In genomic region chr1:89929721-89930505, GRCm38 (mm10) we compare ENCODE assay signal across 9 mouse cellular contexts. TPM values are rescaled to one million over a fixed set of nuclear protein-coding genes. Genes with fewer than 3 reads are reported as not detected.
DNase-seq lines count a peak whose midpoint lies in the region; ATAC-seq and TF ChIP-seq lines count a peak whose summit lies in the region.
"Had no signal": no experiment of that assay in that cellular context is flagged by ENCODE, and none has a peak within 500 bp of the region (broad histone marks: within the 10 kb centered on the region; RNA-seq: fewer than 3 reads in every experiment).

No protein-coding gene starts in this region.

- H3K9me3 ChIP-seq in heart, embryonic 16.5 days (replicated peaks; ENCODE audit: control insufficient read depth, low read length), result no peaks in the 10 kb centered on the region
- no peaks in the 10 kb centered on the region for H3K9me3 ChIP-seq in liver, embryonic 13.5 days (replicated peaks)
- no peaks in the 10 kb centered on the region for H3K9me3 ChIP-seq in stomach, postnatal 0 days (ENCODE audit: control insufficient read depth, low read length)

- peaks cover 14% of the 10 kb centered on the region; the same call in 1 of the 2 replicates for H3K4me1 ChIP-seq in heart, embryonic 16.5 days (ENCODE audit: control insufficient read depth, insufficient read depth, low read length)
- H3K4me1 ChIP-seq in liver, embryonic 13.5 days (replicated peaks), result peaks cover 25% of the 10 kb centered on the region
- H3K4me1 ChIP-seq in stomach, postnatal 0 days (replicated peaks; ENCODE audit: control insufficient read depth, insufficient read depth), result no peaks in the 10 kb centered on the region; the same call in 1 of the 2 replicates
- no peaks in the 10 kb centered on the region; the same call in 1 of the 2 replicates for H3K4me1 ChIP-seq in cerebellum, adult 2 months (ENCODE audit: control insufficient read depth, insufficient read depth, low read length)

- peaks cover 88% of the 10 kb centered on the region for H3K27me3 ChIP-seq in heart, embryonic 16.5 days (ENCODE audit: control insufficient read depth, insufficient read depth, low read length)
- peaks cover 100% of the 10 kb centered on the region for H3K27me3 ChIP-seq in liver, embryonic 13.5 days
- H3K27me3 ChIP-seq in stomach, postnatal 0 days (ENCODE audit: control insufficient read depth, insufficient read depth, low read length), result peaks cover 41% of the 10 kb centered on the region
- H3K27me3 ChIP-seq in cerebellum, adult 2 months (ENCODE audit: control insufficient read depth, insufficient read depth, low read length), result peaks cover 8% of the 10 kb centered on the region; the same call in 1 of the 2 replicates

- no peaks in the 10 kb centered on the region for H3K36me3 ChIP-seq in heart, embryonic 16.5 days (ENCODE audit: control insufficient read depth, insufficient read depth)
- H3K36me3 ChIP-seq in liver, embryonic 13.5 days, result no peaks in the 10 kb centered on the region
- no peaks in the 10 kb centered on the region for H3K36me3 ChIP-seq in stomach, postnatal 0 days (ENCODE audit: control insufficient read depth, insufficient read depth, low read length)

- ATAC-seq in heart, embryonic 16.5 days (replicated peaks; ENCODE audit: extremely low read depth, insufficient read depth, low FRiP score), result no peak
- no peak for ATAC-seq in liver, embryonic 13.5 days (ENCODE audit: low read depth)
- no peak for ATAC-seq in stomach, postnatal 0 days (ENCODE audit: low FRiP score, low TSS enrichment)

- no peak for TF ChIP-seq POLR2A in cerebellum, adult 2 months (IDR thresholded peaks at IDR 0.05; ENCODE audit: borderline replicate concordance, insufficient read depth, low read length)

- peak overlapping the region; percentile 53 for H3K4me3 ChIP-seq in heart, embryonic 16.5 days (ENCODE audit: low read length)
- peak overlapping the region; percentile 50 for H3K4me3 ChIP-seq in liver, embryonic 13.5 days (replicated peaks)
- H3K4me3 ChIP-seq in stomach, postnatal 0 days (ENCODE audit: low read depth, low read length), result peak overlapping the region; percentile 38
- no peak overlapping the region for H3K4me3 ChIP-seq in cerebellum, adult 2 months (replicated peaks; ENCODE audit: insufficient read depth, low read depth, low read length)
- H3K4me3 ChIP-seq: erythroblast, embryonic 14.5 days had no signal

- peak overlapping the region; percentile 69 for H3K4me2 ChIP-seq in heart, embryonic 16.5 days (ENCODE audit: low read depth, low read length)
- H3K4me2 ChIP-seq in liver, embryonic 13.5 days, result peak overlapping the region; percentile 67
- peak overlapping the region; percentile 59 for H3K4me2 ChIP-seq in stomach, postnatal 0 days (replicated peaks; ENCODE audit: low read depth)

- no peak for TF ChIP-seq EP300 in stomach, postnatal 0 days (optimal IDR thresholded peaks at IDR 0.05)

- WGBS in heart, embryonic 16.5 days, result 1% methylated on average over 51 of the region's 55 CpGs
- WGBS in liver, embryonic 13.5 days (ENCODE audit: insufficient replicate concordance), result under 1% methylated on average over 55 of the region's 55 CpGs
- under 1% methylated on average over 41 of the region's 55 CpGs for WGBS in stomach, postnatal 0 days
- WGBS in cerebellum, adult 2 months, result 1% methylated on average over 55 of the region's 55 CpGs

- no peak for TF ChIP-seq CTCF in stomach, postnatal 0 days (IDR thresholded peaks at IDR 0.05; ENCODE audit: low read depth)
- TF ChIP-seq CTCF in cerebellum, adult 2 months (IDR thresholded peaks at IDR 0.05; ENCODE audit: borderline replicate concordance, insufficient read depth, low read depth, low read length), result no peak

- no peak overlapping the region for H3K27ac ChIP-seq in heart, embryonic 16.5 days (ENCODE audit: low read length)
- H3K27ac ChIP-seq in liver, embryonic 13.5 days, result no peak overlapping the region
- no peak overlapping the region for H3K27ac ChIP-seq in stomach, postnatal 0 days (replicated peaks)
- H3K27ac ChIP-seq in cerebellum, adult 2 months (ENCODE audit: insufficient read depth, low read length), result no peak overlapping the region

- H3K9ac ChIP-seq in heart, embryonic 16.5 days (ENCODE audit: low read length), result peak overlapping the region; percentile 13; the same call in 1 of the 2 replicates
- no peak overlapping the region; the same call in 1 of the 2 replicates for H3K9ac ChIP-seq in liver, embryonic 13.5 days
- no peak overlapping the region for H3K9ac ChIP-seq in stomach, postnatal 0 days (ENCODE audit: low read length)

- DNase-seq in cerebellum, postnatal 10 days, result peak; percentile 42 to 43
- no peak for DNase-seq in cerebellum, adult 11 months
- peak; percentile 81 for DNase-seq in ZHBTc4 (ENCODE audit: low read depth, low spot score)
- no peak for DNase-seq in liver, embryonic 13.5 days
- DNase-seq in stomach, postnatal 0 days (ENCODE audit: low spot score), result no peak
- DNase-seq in right cerebral cortex, postnatal 4 days, result no peak
- no peak for DNase-seq in cerebellum, adult 2 months

RNA-seq across cellular contexts. Expression of gene Gbx2, which starts 1.1 kb away (rescaled TPM):
- polyA plus RNA-seq in heart, embryonic 16.5 days (2015; fragmentation: Nextera tagmentation; extraction: Ambion mirVana), result not detected in 2 replicates
- polyA plus RNA-seq in liver, embryonic 13.5 days (2015; fragmentation: Nextera tagmentation; extraction: Ambion mirVana), result 1.1 and 1.5 TPM in 2 replicates
- polyA plus RNA-seq in stomach, postnatal 0 days (2015; fragmentation: Nextera tagmentation; extraction: Ambion mirVana), result not detected in 2 replicates
- polyA plus RNA-seq in cerebellum, adult 2 months (2012; rRNA removed), result 1.7 and 2.1 TPM in 2 replicates
- polyA plus RNA-seq: erythroblast, embryonic 14.5 days had no signal

Comparison
In these comparisons a context has a peak if more than half of its experiments do, and no peak if none do; other contexts are left out.
1. DNase-seq: peak in cerebellum, postnatal 10 days (2 of 2) and ZHBTc4 (single experiment); none in cerebellum, adult 11 months (single experiment), liver, embryonic 13.5 days (single experiment), stomach, postnatal 0 days (single experiment), right cerebral cortex, postnatal 4 days (single experiment) and cerebellum, adult 2 months (0 of 2).
2. Peak in every context shown above with its lines, with median percentiles within 50 percentile points of each other: H3K4me2 ChIP-seq.